Mouse (Mus musculus): ENCODE measurements around the gene Ush1g. TPM values are rescaled to one million over a fixed set of nuclear protein-coding genes. Genes with fewer than 3 reads are reported as not detected.

Gene Ush1g
- polyA plus RNA-seq, 1 experiment from 2014 or later = 0.04 TPM

DNA sequence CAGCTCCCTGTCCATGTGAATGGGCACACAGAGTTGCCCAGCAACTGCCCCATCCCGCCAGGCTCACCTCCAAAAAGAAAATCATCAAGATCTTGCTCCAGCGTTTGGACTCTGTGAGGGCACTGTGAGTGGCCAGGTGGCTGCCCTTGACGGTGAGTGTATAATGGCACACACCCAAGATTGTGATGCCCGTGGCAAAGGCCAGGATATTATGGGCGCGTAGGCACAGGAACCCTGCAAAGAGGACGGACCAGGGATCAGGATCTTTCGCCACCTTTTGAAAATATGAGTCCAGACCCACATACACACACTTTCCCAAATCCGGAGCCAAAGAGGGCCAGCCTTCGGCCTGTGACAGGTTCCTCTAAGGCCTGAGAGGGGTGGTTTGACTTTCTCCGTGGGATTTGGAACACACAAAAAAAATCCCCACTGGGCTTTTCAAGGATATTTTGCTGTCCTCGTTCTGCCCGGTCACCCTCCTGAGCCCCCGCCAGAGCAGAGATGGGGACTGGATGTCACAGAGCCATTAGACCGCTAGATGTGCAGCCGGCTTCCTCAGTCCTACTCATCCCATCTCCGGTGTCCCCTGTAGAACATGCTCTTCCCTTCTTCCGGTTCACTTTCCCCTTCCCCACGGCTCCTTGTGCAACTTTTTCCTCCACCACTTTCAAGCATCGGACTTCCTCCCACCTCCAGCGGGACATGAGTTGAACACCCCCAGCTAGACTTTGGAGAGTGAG, 25.2 kb downstream of the Ush1g start:
- H3K9me3 ChIP-seq = 0 out of 2 replicates have a peak, but pooled peaks cover 3% of the 10 kb centered on the region
- peaks cover 29% of the 10 kb centered on the region for H3K4me1 ChIP-seq
- no peaks in the 10 kb centered on the region for H3K36me3 ChIP-seq (replicated peaks)
- H3K27ac ChIP-seq (replicated peaks) = 0 out of 2 replicates have a peak overlapping the region, but pooled peaks have one; percentile 70
- DNase-seq (ENCODE audit: low spot score) = no peak
- peak overlapping the region; percentile 64 for H3K4me3 ChIP-seq
- 59% methylated on average over 21 of the region's 21 CpGs for WGBS
- peaks cover 49% of the 10 kb centered on the region for H3K27me3 ChIP-seq (replicated peaks; ENCODE audit: low read depth, poor library complexity, severe bottlenecking)

DNA sequence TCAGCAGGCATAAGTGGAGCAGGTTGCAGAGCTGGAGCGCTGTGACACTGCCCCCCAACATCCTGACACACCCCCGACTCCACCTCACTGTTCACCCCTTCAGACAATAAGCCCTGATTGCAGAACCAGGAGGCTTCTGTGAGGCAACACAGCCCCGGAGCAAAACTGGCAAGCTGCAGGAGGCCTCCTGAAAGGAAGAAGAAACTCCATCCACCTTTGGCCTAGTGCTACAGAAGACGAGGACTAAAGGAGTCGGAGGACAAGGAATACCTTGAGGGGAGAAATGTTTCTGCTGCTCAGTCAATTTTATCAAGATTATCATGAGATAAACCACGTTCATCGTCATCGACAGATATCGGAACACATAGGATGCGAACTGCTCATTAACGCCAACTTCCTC, 25.9 kb downstream of the Ush1g start:
- Histone ChIP-seq H3K4me1 (peaks cover 29% of the 10 kb centered on the region), H3K9me3 (0 out of 2 replicates have a peak, but pooled peaks cover 3% of the 10 kb centered on the region), H3K36me3 (replicated peaks) (no peaks in the 10 kb centered on the region), H3K27ac (replicated peaks) (no peak overlapping the region), H3K27me3 (replicated peaks; ENCODE audit: low read depth, poor library complexity, severe bottlenecking) (peaks cover 49% of the 10 kb centered on the region), H3K4me3 (no peak overlapping the region)
- 90% methylated on average over 11 of the region's 11 CpGs for whole genome bisulfite sequencing
- no peak for DNase-seq (ENCODE audit: low spot score)

DNA sequence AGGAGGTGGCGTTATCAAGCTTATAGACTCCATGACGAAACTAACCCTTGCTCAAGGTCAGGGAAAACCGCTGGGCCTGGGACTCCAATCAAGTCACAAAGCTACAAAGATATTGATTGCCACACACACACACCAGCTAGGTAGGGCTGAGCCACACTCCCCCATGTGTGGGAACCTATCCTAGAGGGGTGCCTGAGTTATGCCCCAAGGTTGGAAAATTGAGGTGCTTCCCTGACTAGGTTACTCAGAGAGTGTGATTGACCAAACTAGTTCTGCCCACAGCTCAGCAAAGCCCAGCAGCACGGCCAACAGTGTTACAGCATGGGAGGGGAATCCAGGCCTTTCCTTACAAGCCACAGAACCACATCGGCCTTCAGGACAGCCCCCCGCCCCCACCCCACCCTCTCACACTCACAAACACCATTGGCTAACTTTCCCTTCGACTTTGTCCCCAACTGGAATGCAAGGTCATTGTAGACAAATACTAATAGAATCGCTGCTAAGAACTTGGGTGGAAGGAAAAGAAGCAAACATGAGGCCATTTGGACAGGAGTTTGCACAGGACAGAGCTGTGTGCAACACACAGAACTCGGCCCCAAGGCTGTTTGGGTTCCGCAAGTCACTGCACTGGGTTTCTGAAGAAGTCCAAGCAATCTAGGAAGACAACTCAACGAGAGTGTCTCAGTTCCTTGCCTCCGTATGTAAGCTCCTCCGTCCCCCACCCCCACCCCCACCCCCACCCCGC, 29.0 kb downstream of the Ush1g start:
- Histone ChIP-seq H3K9me3 (no peaks in the 10 kb centered on the region), H3K36me3 (replicated peaks) (no peaks in the 10 kb centered on the region), H3K4me3 (no peak overlapping the region), H3K27me3 (replicated peaks; ENCODE audit: low read depth, poor library complexity, severe bottlenecking) (peaks cover 29% of the 10 kb centered on the region), H3K27ac (replicated peaks) (no peak overlapping the region), H3K4me1 (peaks cover 30% of the 10 kb centered on the region)
- DNase-seq (ENCODE audit: low spot score) = no peak
- 61% methylated on average over 14 of the region's 14 CpGs for WGBS

DNA sequence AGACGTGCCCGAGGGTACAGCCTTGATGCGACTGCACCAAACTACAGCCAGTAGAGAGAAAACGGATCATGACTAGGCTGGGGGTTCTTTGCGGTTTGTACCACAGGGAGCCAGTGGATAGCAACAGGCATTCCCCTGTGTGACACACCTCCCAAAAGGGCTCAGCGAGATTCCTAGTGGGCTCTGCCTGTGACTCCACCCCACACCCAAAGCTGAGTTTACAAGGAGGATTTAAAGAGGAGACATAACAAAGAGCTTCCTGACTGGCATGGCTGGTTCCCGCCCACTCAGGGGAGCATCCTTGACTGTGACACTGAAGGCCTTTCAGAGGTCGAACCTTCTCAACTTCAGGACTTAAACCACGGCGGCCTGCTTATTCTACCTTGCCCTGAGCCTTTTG, 30.3 kb downstream of the Ush1g start:
- Histone ChIP-seq H3K36me3 (replicated peaks) (no peaks in the 10 kb centered on the region), H3K4me3 (no peak overlapping the region), H3K9me3 (no peaks in the 10 kb centered on the region), H3K27ac (replicated peaks) (no peak overlapping the region), H3K4me1 (peaks cover 17% of the 10 kb centered on the region), H3K27me3 (replicated peaks; ENCODE audit: low read depth, poor library complexity, severe bottlenecking) (peaks cover 16% of the 10 kb centered on the region)
- DNase-seq (ENCODE audit: low spot score) = no peak
- 74% methylated on average over 10 of the region's 10 CpGs for WGBS

DNA sequence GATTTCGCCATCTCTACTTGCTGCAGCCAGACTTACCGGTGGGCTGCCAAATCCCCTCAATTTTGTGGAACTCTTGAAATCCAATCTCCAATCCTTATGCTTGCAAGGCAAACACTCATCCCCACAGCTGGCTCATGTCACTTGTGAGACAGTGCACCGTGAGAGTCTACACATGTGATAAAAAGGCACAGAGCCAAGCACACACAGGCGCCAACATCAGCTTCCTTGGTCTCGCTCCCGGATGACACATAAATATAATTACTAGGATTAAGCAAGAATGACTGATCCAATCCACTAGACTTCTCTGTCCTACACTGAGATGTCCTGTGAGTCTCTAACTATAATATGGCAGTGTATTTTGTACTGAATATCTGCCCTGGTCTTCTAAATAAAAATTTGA, 30.9 kb downstream of the Ush1g start:
- Histone ChIP-seq H3K4me3 (no peak overlapping the region), H3K4me1 (peaks cover 17% of the 10 kb centered on the region), H3K9me3 (no peaks in the 10 kb centered on the region), H3K27ac (replicated peaks) (no peak overlapping the region), H3K27me3 (replicated peaks; ENCODE audit: low read depth, poor library complexity, severe bottlenecking) (peaks cover 10% of the 10 kb centered on the region), H3K36me3 (replicated peaks) (no peaks in the 10 kb centered on the region)
- no peak for DNase-seq (ENCODE audit: low spot score)
- whole genome bisulfite sequencing = 93% methylated on average over 6 of the region's 6 CpGs

DNA sequence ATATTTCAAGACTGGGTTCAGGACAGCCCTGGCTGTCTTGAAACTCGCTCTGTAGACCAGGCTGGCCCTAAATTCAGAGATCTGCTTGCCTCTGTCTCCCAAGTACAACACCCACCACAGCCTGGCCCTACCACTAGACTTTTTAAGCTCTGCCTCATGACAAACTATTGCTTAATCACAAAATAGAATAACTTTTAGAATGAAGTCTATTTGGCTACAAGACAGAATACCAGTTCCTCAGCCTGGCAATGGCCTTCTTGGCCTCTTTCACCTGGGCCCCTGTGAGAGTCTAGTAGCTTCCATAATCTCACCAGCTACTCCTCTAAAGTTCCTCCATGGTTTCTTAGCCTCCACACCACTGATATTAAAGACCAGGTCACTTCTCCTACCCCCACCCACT, 31.5 kb downstream of the Ush1g start:
- no peaks in the 10 kb centered on the region for H3K36me3 ChIP-seq (replicated peaks)
- 82% methylated on average over 1 of the region's 1 CpGs for WGBS
- DNase-seq (ENCODE audit: low spot score) = no peak
- peaks cover 17% of the 10 kb centered on the region for H3K4me1 ChIP-seq
- H3K27me3 ChIP-seq (replicated peaks; ENCODE audit: low read depth, poor library complexity, severe bottlenecking) = peaks cover 4% of the 10 kb centered on the region; the same call in 1 of the 2 replicates
- H3K27ac ChIP-seq (replicated peaks) = no peak overlapping the region
- no peak overlapping the region for H3K4me3 ChIP-seq
- H3K9me3 ChIP-seq = no peaks in the 10 kb centered on the region

DNA sequence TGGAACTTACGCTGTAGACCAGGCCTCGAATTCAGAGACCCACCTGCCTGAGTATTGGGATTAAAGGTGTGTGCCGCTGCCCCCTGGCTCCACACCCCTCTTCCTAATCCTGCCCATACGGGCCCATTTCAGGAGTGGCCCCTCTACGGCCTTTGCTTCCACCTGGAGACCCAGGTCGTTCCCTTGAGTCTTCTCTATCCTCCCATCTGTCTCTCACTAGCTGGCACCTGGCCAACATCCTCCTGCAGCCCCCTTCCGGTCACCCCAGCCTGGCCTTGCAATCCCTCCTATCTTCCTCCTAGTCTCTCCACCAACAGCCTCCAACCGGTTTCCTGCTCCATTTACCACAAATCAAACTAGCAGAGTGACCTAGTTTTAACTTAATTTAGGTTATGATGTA, 32.0 kb downstream of the Ush1g start:
- H3K4me1 ChIP-seq = peaks cover 17% of the 10 kb centered on the region
- H3K4me3 ChIP-seq = no peak overlapping the region
- no peaks in the 10 kb centered on the region for H3K36me3 ChIP-seq (replicated peaks)
- no peak overlapping the region for H3K27ac ChIP-seq (replicated peaks)
- no peak for DNase-seq (ENCODE audit: low spot score)
- H3K9me3 ChIP-seq = no peaks in the 10 kb centered on the region
- no peaks in the 10 kb centered on the region for H3K27me3 ChIP-seq (replicated peaks; ENCODE audit: low read depth, poor library complexity, severe bottlenecking)
- 87% methylated on average over 8 of the region's 8 CpGs for WGBS

DNA sequence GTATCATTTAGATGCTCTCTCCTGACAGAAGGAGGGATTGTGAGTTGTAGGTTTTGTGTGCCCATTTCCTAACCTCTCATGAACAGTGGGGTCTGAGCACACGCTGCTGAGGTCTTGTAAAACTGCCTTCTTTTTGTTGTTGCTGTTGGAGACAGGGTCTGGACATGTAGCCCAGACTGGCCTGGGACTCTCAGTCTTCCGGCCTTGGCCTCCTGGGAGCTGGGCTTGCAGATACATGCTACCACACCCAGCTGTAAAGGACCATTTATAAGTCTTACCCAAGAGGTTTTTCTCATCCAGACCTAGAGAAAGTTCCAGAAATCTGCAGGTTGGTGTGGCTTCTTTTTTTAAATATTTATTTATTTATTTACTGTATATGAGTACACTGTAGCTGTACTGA, 33.5 kb downstream of the Ush1g start:
- Histone ChIP-seq H3K27me3 (replicated peaks; ENCODE audit: low read depth, poor library complexity, severe bottlenecking) (no peaks in the 10 kb centered on the region), H3K4me1 (peaks cover 20% of the 10 kb centered on the region), H3K4me3 (no peak overlapping the region), H3K27ac (replicated peaks) (no peak overlapping the region), H3K36me3 (replicated peaks) (no peaks in the 10 kb centered on the region), H3K9me3 (no peaks in the 10 kb centered on the region)
- WGBS = 80% methylated on average over 2 of the region's 2 CpGs
- DNase-seq (ENCODE audit: low spot score) = no peak

DNA sequence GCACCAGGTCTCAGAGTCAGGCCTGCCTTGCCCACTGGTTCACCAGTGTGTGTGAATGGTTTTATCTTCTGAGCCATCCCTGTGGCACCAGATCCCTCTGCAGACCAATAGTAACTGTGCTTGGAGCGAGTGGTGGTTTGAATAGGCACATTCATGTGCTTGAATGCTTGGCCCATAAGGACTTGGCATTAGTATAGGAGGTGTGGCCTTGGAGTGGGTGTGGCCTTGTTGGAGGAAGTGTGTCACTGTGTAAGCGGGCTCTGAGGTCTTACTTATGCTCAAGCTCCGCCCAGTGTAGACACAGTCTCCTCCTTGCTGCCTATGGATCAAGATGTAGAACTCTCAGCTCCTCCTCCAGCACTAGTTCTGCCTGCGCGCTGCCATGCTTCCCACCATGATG, 34.5 kb downstream of the Ush1g start:
- Histone ChIP-seq H3K27me3 (replicated peaks; ENCODE audit: low read depth, poor library complexity, severe bottlenecking) (no peaks in the 10 kb centered on the region), H3K27ac (replicated peaks) (no peak overlapping the region), H3K4me1 (peaks cover 11% of the 10 kb centered on the region), H3K9me3 (no peaks in the 10 kb centered on the region), H3K36me3 (replicated peaks) (no peaks in the 10 kb centered on the region), H3K4me3 (no peak overlapping the region)
- WGBS = 83% methylated on average over 5 of the region's 5 CpGs
- DNase-seq (ENCODE audit: low spot score) = no peak

DNA sequence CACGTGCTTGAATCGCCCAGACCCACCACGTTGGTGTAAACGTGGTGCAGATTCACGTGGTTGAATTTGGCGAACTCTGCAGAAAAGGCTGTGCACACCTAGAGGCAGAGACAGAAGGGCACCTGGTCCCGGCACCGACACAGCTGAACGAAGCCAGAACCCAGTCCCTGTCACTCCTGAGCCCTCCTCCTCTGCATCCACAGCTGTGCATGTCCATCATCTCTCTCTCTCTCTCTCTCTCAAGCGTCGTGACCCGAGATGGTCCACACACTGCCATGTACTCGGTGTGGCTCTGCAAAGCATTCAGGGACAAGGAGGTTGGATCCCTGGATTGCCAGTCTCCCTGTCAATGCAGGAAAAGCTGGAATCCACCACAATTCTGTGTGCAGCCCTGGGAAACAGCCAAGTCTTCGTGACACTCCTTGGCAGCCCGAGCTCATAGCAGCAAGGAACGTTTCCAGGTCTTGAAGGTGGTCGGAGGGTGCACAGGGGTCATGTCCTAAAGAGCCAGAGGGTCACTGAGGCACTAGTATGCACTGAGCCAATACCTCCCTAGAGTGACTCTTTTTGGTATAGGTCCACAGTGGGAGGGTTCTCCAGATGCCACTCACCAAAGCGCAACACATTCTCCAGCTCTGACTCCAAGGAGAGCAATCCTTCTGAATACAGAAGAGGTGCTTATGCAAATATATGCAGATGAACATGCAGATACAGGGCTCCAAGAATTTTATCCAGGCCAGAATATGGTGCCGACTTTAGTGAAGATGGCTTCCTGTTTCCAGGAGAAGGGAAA, 35.4 kb downstream of the Ush1g start:
- 78% methylated on average over 19 of the region's 19 CpGs for WGBS
- H3K27ac ChIP-seq (replicated peaks) = no peak overlapping the region
- no peaks in the 10 kb centered on the region for H3K36me3 ChIP-seq (replicated peaks)
- no peak for DNase-seq (ENCODE audit: low spot score)
- peaks cover 6% of the 10 kb centered on the region; the same call in 1 of the 2 replicates for H3K4me1 ChIP-seq
- no peaks in the 10 kb centered on the region for H3K27me3 ChIP-seq (replicated peaks; ENCODE audit: low read depth, poor library complexity, severe bottlenecking)
- no peak overlapping the region for H3K4me3 ChIP-seq
- no peaks in the 10 kb centered on the region for H3K9me3 ChIP-seq

DNA sequence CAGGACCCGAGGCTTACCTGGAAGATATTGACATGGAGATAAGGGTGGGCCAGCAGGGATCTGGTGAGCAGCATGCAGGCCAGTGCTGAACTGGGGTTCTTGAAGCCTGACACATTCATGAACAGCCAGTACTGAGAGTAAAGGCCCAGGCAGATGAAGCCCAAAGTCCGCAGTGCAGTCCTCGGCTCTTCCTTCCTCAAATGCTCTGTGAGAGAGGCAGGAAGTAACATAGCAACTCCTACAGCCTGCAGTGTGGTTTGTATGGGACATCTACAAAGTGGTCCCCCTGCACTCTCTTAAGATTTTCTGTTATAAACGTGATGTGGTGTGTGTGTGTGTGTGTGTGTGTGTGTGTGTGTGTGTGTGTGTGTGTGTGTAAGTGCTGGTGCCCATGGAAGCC, 36.6 kb downstream of the Ush1g start:
- Histone ChIP-seq H3K4me3 (no peak overlapping the region), H3K27ac (replicated peaks) (no peak overlapping the region), H3K9me3 (no peaks in the 10 kb centered on the region), H3K4me1 (peaks cover 6% of the 10 kb centered on the region; the same call in 1 of the 2 replicates), H3K27me3 (replicated peaks; ENCODE audit: low read depth, poor library complexity, severe bottlenecking) (no peaks in the 10 kb centered on the region), H3K36me3 (replicated peaks) (no peaks in the 10 kb centered on the region)
- no peak for DNase-seq (ENCODE audit: low spot score)
- 67% methylated on average over 4 of the region's 4 CpGs for WGBS

DNA sequence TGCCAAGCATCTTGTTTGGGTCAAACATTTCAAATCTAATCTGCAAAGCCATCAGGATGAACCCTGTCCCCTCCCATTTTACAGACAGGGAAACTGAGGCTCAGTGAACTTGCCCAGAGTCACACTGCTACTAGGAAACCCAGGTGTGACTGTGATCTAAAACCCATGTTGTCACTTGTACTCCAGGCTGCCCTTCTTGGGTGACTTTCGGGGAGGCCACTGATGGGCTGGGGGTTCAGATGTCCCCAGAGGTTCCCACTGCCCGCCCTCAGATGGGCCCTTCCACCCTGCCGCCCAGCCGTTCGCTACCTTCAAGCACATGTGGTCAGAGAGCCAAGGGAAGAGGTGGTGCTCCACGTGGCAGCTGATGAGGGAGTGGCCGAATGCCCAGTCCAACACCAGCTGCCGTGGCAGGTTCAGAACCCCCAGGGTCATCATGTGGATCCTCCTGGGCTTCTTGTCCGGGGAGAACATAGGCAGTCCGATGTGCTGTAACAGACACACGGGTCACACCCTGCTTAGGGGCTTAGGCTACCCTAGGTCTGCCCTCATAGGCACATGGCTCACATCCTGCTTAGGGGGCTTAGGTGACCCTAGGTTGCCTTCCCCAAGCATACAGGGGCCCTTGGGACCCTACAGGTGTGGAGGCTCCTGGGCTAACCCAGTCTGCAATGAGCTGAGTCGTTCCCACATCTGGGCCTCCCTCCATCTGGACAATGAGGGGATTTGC, 37.8 kb downstream of the Ush1g start:
- Histone ChIP-seq H3K27me3 (replicated peaks; ENCODE audit: low read depth, poor library complexity, severe bottlenecking) (no peaks in the 10 kb centered on the region), H3K4me1 (peaks cover 3% of the 10 kb centered on the region; the same call in 1 of the 2 replicates), H3K27ac (replicated peaks) (no peak overlapping the region), H3K4me3 (no peak overlapping the region), H3K9me3 (no peaks in the 10 kb centered on the region), H3K36me3 (replicated peaks) (no peaks in the 10 kb centered on the region; the same call in 1 of the 2 replicates)
- no peak for DNase-seq (ENCODE audit: low spot score)
- 87% methylated on average over 12 of the region's 12 CpGs for WGBS

All from embryonic facial prominence, embryonic 10.5 days (tissue).